Mouse (Mus musculus): Measurements from ENCODE around the gene Olfr869. TPM values are rescaled to one million over a fixed set of nuclear protein-coding genes. Genes with fewer than 3 reads are reported as not detected.

Olfr869 gene
- not detected in 2 replicates for polyA plus RNA-seq (2014; fragmentation: Nextera tagmentation; extraction: Ambion mirVana)

DNA sequence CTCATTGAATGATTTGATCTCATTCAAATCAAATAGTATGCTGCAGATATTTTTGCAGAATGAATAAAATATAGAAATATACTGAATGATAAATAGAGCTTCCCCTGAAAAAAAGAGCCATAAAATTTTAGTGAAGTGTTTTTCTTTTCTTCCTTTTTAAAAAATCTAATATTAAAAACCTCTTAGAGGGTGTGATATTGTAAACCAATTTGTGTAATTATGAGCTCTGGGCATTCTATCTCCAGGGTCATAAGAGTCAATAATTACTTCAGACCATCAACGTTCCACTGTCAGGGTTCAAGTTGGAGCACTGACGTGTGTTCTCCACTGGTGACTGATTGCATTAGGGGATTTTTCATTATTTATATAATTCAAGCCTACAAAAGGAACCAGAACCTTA lies at the start of gene Olfr869:
Gene Olfr869, plus strand, starts transcription at position 301 of the 400 bp plus-strand sequence.
- no peaks in the 10 kb centered on the region for H3K27me3 ChIP-seq (ENCODE audit: control insufficient read depth, insufficient read depth, low read length)
- H3K9ac ChIP-seq (replicated peaks; ENCODE audit: low read length): no peak within 1 kb of the TSS
- 82% methylated on average over 2 of the region's 2 CpGs for WGBS
- no peaks in the 10 kb centered on the region for H3K4me1 ChIP-seq (ENCODE audit: control insufficient read depth, insufficient read depth, low read length)
- DNase-seq (no peak), ATAC-seq (ENCODE audit: low FRiP score, low TSS enrichment) (no peak)
- no peak within 1 kb of the TSS for H3K4me3 ChIP-seq (replicated peaks; ENCODE audit: low read depth, low read length)
- H3K4me2 ChIP-seq (ENCODE audit: low read length): no peak within 1 kb of the TSS
- peaks cover 7% of the 10 kb centered on the region; the same call in 1 of the 2 replicates for H3K9me3 ChIP-seq (ENCODE audit: control insufficient read depth, low read length)
- no peak within 1 kb of the TSS for H3K27ac ChIP-seq (replicated peaks; ENCODE audit: low read depth, low read length)
- H3K36me3 ChIP-seq (ENCODE audit: control insufficient read depth, insufficient read depth, low read length): no peaks in the 10 kb centered on the region

DNA sequence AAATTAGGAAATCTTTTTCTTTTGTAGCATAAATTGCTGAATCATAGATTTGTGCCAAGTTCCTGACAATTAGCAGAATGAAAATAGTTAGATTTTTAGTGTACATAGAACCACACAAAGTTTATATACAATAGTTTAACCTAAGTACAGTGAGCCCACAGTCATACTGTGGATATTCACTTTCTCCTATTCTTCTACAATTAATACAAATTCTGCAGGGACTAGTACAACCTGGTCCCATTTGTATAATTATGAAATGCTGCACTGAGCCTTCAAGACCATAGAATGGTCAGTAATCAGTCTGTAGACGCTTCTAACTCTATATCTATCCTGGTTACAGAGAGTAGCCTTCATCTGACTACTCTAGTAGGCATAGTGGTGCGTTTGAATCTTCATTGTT lies 30.5 kb upstream of the Olfr869 start, which contains the start of gene Olfr868:
Gene Olfr868, plus strand, starts transcription at position 301 of the 400 bp plus-strand sequence.
- ATAC-seq (ENCODE audit: low FRiP score, low TSS enrichment) (no peak), DNase-seq (no peak)
- no peaks in the 10 kb centered on the region for H3K36me3 ChIP-seq (ENCODE audit: control insufficient read depth, insufficient read depth, low read length)
- peaks cover 18% of the 10 kb centered on the region for H3K9me3 ChIP-seq (ENCODE audit: control insufficient read depth, low read length)
- H3K4me2 ChIP-seq (ENCODE audit: low read length): no peak within 1 kb of the TSS
- no peaks in the 10 kb centered on the region for H3K4me1 ChIP-seq (ENCODE audit: control insufficient read depth, insufficient read depth, low read length)
- no peak within 1 kb of the TSS for H3K27ac ChIP-seq (replicated peaks; ENCODE audit: low read depth, low read length)
- no peaks in the 10 kb centered on the region for H3K27me3 ChIP-seq (ENCODE audit: control insufficient read depth, insufficient read depth, low read length)
- no peak within 1 kb of the TSS for H3K9ac ChIP-seq (replicated peaks; ENCODE audit: low read length)
- H3K4me3 ChIP-seq (replicated peaks; ENCODE audit: low read depth, low read length): no peak within 1 kb of the TSS
- 43% methylated on average over 2 of the region's 2 CpGs for WGBS

DNA sequence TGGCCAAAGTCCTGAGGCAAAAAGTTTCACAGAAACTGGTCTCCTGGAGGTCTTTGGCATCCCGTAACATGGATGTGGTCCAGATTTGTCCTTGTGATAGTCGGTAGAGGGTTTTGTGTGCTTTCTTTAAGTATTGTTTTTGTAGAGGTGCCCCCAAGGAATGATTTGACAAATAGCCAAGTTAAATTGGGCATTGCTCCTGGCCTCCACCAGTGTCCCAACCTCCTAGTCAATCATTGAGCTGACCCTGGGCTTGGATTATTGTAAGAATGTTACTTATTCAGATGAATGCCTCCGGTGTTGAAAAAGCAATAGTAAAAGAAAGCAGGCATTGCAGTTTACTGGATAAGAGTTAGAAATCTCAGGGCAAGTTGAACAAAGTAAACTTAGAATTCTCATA lies 20.9 kb downstream of the Olfr869 start:
- 88% methylated on average over 3 of the region's 3 CpGs for WGBS
- H3K4me3 ChIP-seq (replicated peaks; ENCODE audit: low read depth, low read length): no peak overlapping the region
- no peak overlapping the region for H3K4me2 ChIP-seq (ENCODE audit: low read length)
- no peak for ATAC-seq (ENCODE audit: low FRiP score, low TSS enrichment)
- H3K9ac ChIP-seq (replicated peaks; ENCODE audit: low read length): no peak overlapping the region
- H3K36me3 ChIP-seq (ENCODE audit: control insufficient read depth, insufficient read depth, low read length): no peaks in the 10 kb centered on the region
- H3K27ac ChIP-seq (replicated peaks; ENCODE audit: low read depth, low read length): no peak overlapping the region
- no peaks in the 10 kb centered on the region for H3K27me3 ChIP-seq (ENCODE audit: control insufficient read depth, insufficient read depth, low read length)
- no peaks in the 10 kb centered on the region for H3K4me1 ChIP-seq (ENCODE audit: control insufficient read depth, insufficient read depth, low read length)
- no peak for DNase-seq
- H3K9me3 ChIP-seq (ENCODE audit: control insufficient read depth, low read length): peaks cover 23% of the 10 kb centered on the region

DNA sequence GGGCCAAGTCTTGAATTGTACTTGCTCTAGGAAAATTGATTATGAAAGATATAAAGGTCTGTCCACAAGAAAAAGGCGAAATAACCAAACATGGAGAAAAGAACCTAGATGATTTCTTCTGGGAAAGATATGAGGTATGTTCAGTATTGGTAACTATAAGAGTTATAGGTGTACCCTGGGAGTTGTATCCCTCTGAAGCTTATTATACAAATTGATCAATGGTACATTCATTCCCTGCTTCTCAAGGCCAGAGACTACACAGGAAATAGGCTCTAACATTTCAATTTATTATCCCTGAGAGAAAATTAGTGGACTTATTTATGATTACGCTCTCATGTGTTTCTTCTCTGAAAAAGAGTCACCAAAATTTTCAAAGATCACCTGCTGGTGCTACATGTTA lies 45.1 kb downstream of the Olfr869 start, which contains the start of gene Olfr870:
Gene Olfr870, minus strand, starts transcription at position 101 of the 400 bp plus-strand sequence.
- Histone ChIP-seq H3K4me2 (ENCODE audit: low read length) (no peak within 1 kb of the TSS), H3K9ac (replicated peaks; ENCODE audit: low read length) (no peak within 1 kb of the TSS), H3K27ac (replicated peaks; ENCODE audit: low read depth, low read length) (no peak within 1 kb of the TSS), H3K36me3 (ENCODE audit: control insufficient read depth, insufficient read depth, low read length) (no peaks in the 10 kb centered on the region), H3K4me1 (ENCODE audit: control insufficient read depth, insufficient read depth, low read length) (no peaks in the 10 kb centered on the region), H3K9me3 (ENCODE audit: control insufficient read depth, low read length) (peaks cover 11% of the 10 kb centered on the region; the same call in 1 of the 2 replicates), H3K27me3 (ENCODE audit: control insufficient read depth, insufficient read depth, low read length) (no peaks in the 10 kb centered on the region), H3K4me3 (replicated peaks; ENCODE audit: low read depth, low read length) (no peak within 1 kb of the TSS)
- 74% methylated on average over 2 of the region's 2 CpGs for whole genome bisulfite sequencing
- ATAC-seq (ENCODE audit: low FRiP score, low TSS enrichment): no peak
- DNase-seq: no peak

- 66% methylated on average over 5 of the region's 5 CpGs for WGBS
- ATAC-seq (ENCODE audit: low FRiP score, low TSS enrichment) (no peak), DNase-seq (no peak)
- Histone ChIP-seq H3K4me3 (replicated peaks; ENCODE audit: low read depth, low read length) (no peak overlapping the region), H3K4me1 (ENCODE audit: control insufficient read depth, insufficient read depth, low read length) (no peaks in the 10 kb centered on the region), H3K9ac (replicated peaks; ENCODE audit: low read length) (no peak overlapping the region), H3K27ac (replicated peaks; ENCODE audit: low read depth, low read length) (no peak overlapping the region), H3K4me2 (ENCODE audit: low read length) (no peak overlapping the region), H3K36me3 (ENCODE audit: control insufficient read depth, insufficient read depth, low read length) (no peaks in the 10 kb centered on the region), H3K9me3 (ENCODE audit: control insufficient read depth, low read length) (peaks cover 8% of the 10 kb centered on the region; the same call in 1 of the 2 replicates), H3K27me3 (ENCODE audit: control insufficient read depth, insufficient read depth, low read length) (no peaks in the 10 kb centered on the region)
Observed at GRCm38 (mm10) chr9:20179463-20179862, 50.7 kb downstream of the Olfr869 start.

Other genes starting within 250 kb of the Olfr869 start
- not detected in 2 replicates for gene Olfr862, start 241.0 kb upstream of the Olfr869 start, polyA plus RNA-seq (2014; fragmentation: Nextera tagmentation; extraction: Ambion mirVana)
- 0.24 and 0.25 TPM in 2 replicates for gene Olfr77, start 212.1 kb upstream of the Olfr869 start, polyA plus RNA-seq (2014; fragmentation: Nextera tagmentation; extraction: Ambion mirVana)
- not detected in 2 replicates for gene Olfr866, start 101.0 kb upstream of the Olfr869 start, polyA plus RNA-seq (2014; fragmentation: Nextera tagmentation; extraction: Ambion mirVana)
- not detected in 2 replicates for gene Olfr867, start 71.4 kb upstream of the Olfr869 start, polyA plus RNA-seq (2014; fragmentation: Nextera tagmentation; extraction: Ambion mirVana)
- gene Olfr868, start 30.4 kb upstream of the Olfr869 start, polyA plus RNA-seq (2014; fragmentation: Nextera tagmentation; extraction: Ambion mirVana): not detected in 2 replicates
- not detected in 2 replicates for gene Olfr870, start 45.0 kb downstream of the Olfr869 start, polyA plus RNA-seq (2014; fragmentation: Nextera tagmentation; extraction: Ambion mirVana)
- gene Olfr871, start 83.2 kb downstream of the Olfr869 start, polyA plus RNA-seq (2014; fragmentation: Nextera tagmentation; extraction: Ambion mirVana): not detected in 2 replicates
- gene Olfr872, start 108.1 kb downstream of the Olfr869 start, polyA plus RNA-seq (2014; fragmentation: Nextera tagmentation; extraction: Ambion mirVana): not detected in 2 replicates
- not detected in 2 replicates for gene Olfr39, start 153.3 kb downstream of the Olfr869 start, polyA plus RNA-seq (2014; fragmentation: Nextera tagmentation; extraction: Ambion mirVana)
- gene Olfr873, start 169.5 kb downstream of the Olfr869 start, polyA plus RNA-seq (2014; fragmentation: Nextera tagmentation; extraction: Ambion mirVana): not detected in 2 replicates
- gene Olfr18, start 207.1 kb downstream of the Olfr869 start, polyA plus RNA-seq (2014; fragmentation: Nextera tagmentation; extraction: Ambion mirVana): 0.08 and 0.32 TPM in 2 replicates